Mouse (Mus musculus) left cerebral cortex, postnatal 10 days (tissue): ENCODE data around the gene Slc44a1. TPM values are rescaled to one million over a fixed set of nuclear protein-coding genes. Genes with fewer than 3 reads are reported as not detected.

ENCODE experiments used
- DNase-seq, 2 experiments: peaks; one replicate each; pipeline ENCODE4 v3.0.0; 2021 to 2022; ENCODE audit warnings: low spot score in 2 of 2, mixed read lengths in 1 of 2; ENCODE audit errors: extremely low spot score in 1 of 2
- intact Hi-C: fragments of 180-260 bp; cut with DNase I; formaldehyde crosslinking; loops from one replicate; pipeline ENCODE4 v1.15.1; 2025
- total RNA-seq, 2 experiments: library from RNA; stranded (reverse); gene quantifications; 2 replicates each; pipeline ENCODE4 v1.2.3; 2021

Gene Slc44a1
- total RNA-seq, 2 experiments from 2014 or later, result 51.4 to 57.3 TPM

GRCm38 (mm10) chr4:53458503-53458902, 18.3 kb downstream of the Slc44a1 start:
- no peak for DNase-seq
- intact Hi-C loops, result no loop called here

DNA sequence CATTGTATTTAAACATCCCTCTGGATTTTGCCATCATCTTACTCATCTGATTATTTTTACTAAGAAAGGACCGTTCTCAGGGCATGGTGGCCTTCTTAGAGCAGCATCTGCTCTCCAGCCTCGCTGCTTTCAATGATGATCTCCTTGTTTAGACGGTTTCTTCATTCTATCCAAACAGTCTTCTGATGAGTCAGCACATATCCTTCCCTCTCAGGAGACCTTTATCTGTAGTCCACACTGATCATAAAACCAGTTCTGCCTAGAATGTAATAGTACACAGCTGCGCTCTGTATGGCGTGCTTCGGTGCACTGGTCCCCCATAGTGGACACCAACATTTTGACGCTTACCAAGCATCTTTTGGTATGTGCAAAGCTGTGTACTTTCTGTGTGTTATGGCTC, 19.5 kb downstream of the Slc44a1 start:
- intact Hi-C loops, result no loop called here
- DNase-seq, result no peak

DNA sequence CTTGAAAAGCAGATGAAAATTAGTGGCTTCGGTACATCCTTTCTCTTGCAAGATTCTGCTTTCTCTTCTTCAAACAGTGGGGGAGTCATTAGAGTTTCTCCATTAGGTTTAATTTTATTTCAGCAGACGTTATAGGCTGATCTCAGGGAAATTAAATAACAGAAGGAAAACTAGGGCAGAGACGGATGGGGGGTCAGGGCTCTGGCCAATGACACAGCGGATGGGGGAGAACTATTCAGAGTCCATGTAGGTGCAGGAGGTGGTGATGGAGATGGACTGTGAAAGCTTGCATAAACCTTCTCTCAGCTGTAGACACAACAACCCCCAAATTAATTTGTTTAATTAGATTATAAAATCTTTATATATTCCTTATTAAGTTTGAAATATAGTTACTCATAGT, 20.8 kb downstream of the Slc44a1 start:
- no peak for DNase-seq
- intact Hi-C loops, result no loop called here

DNA sequence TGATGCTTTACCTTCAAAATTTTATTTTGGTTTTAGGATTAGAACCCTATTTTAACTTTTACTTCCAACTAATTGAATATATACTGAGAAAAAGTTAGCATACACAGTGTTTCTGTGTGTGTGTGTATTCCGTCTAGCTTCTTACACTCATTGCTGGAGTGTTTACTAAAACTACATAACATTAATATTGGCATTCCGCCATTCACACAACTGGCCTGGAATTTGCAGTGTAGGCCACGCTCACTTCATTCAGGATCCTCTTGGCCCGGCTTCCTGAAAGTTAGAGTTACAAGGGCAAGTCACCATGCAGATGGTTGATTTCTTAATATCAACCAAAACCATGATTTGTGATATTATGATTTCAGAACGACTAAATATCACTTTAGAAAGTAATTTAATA, 21.9 kb downstream of the Slc44a1 start:
- DNase-seq, result no peak
- intact Hi-C loops, result no loop called here

GRCm38 (mm10) chr4:53462505-53463251, 22.5 kb downstream of the Slc44a1 start:
- DNase-seq, result no peak
- intact Hi-C loops, result no loop called here

DNA sequence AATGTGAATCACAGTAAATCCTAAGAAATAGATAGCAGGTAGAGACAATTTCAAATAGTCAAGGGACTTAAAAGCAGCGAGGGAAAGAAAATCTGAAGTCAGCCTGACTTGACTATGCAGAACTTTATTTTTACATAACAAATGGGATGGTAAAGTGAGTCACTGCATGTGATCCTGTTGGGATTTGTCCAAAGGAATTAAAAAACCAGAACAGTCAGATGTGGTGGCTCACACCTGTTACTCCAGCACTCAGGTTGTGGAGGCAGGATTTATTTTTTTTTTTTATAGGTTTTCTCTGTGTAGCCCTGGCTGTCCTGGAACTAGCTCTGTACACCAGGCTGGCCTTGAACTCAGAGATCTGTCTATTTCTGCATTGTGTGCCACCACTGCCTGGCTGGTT, 25.7 kb downstream of the Slc44a1 start:
- DNase-seq, result no peak
- intact Hi-C loops, result no loop called here

- DNase-seq, result no peak
- intact Hi-C loops, result no loop called here
Observed at GRCm38 (mm10) chr4:53469007-53469406, 28.8 kb downstream of the Slc44a1 start.

- no peak for DNase-seq
Observed at GRCm38 (mm10) chr4:53474109-53474508, 33.9 kb downstream of the Slc44a1 start.

DNA sequence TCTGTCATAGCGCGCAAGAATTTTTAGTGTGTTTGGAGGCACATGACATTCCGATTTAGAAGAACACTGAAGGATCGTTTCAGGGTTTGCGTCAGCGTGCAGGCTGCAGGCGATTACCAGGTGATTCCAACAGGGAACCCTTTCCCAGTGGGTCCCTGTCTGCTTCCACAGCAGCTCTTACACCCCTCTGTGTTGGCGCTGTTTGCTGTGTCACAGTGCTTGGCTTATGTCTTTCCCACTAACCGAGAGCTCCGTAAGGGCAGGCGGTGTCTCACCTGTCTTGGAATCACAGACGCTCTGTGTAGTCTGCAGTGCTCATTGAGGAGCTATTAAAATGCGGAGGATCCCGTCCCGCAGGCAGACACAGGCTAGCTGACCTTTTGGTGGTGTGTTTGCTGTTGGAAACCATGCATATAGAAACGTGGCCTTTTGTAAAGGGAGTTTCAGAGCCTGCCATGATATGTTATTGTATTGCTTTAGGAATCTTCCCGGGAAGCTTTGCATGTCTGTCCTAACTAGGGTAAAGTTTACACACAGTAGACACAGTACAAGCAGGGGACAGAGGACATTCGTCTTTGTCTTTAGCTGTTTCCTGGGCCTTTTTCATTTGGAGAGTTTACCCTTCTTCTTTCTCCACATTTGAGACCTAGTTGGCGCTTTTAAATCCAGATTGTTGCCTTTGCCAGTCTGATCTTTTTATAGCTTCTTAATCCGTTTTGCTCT, 35.2 kb downstream of the Slc44a1 start:
- intact Hi-C loops, result no loop called here
- no peak for DNase-seq

More at GRCm38 (mm10) chr4:53474109-53474508, 33.9 kb downstream of the Slc44a1 start:
- intact Hi-C loops, result no loop called here

GRCm38 (mm10) chr4:53478644-53479043, 38.4 kb downstream of the Slc44a1 start:
- no peak for DNase-seq
- intact Hi-C loops, result no loop called here

GRCm38 (mm10) chr4:53487216-53488188, 47.3 kb downstream of the Slc44a1 start:
- intact Hi-C loops, result no loop called here

GRCm38 (mm10) chr4:53488803-53489202, 48.6 kb downstream of the Slc44a1 start:
- no peak for DNase-seq
- intact Hi-C loops, result no loop called here

More at GRCm38 (mm10) chr4:53487216-53488188, 47.3 kb downstream of the Slc44a1 start:
- no peak for DNase-seq

DNA sequence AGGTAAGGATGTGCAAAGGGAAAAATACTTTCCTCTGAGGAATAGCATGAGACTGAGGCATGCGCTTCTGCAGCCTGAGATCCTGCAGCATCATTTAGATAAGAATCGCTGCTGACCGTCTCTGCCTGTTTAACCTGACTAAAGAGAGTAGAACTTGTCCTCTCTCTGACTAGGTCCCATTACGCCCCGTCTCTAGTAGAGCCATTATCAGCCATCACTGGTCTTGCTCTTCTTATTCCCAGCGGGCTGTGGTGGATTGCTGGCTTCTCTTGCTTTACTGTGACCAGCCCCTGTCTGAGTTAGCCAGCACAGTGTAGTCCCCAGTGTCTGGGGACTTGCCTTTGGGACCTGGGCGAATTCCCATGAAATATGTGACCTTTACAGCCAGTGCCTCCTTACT, 50.2 kb downstream of the Slc44a1 start:
- DNase-seq, result no peak
- intact Hi-C loops, result no loop called here

DNA sequence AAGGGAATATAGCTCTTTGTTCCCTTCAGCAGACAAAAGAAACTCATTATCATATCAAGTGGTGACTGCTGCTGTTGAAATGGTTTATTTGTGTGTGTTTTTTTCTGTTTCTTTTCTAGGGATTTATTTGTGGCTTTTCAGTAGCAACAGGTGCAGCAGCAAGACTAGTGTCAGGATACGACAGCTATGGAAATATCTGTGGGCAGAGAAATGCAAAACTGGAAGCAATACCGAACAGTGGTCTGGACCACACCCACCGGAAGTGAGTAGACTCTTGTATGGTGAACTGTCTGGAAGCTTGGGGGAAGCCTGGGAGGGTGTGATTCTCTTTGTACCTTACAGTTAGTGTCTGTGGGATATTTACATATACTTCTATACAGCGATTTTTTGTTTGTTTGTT, 51.1 kb downstream of the Slc44a1 start:
- DNase-seq, result no peak
- intact Hi-C loops, result no loop called here

GRCm38 (mm10) chr4:53495646-53496045, 55.4 kb downstream of the Slc44a1 start:
- no peak for DNase-seq
- intact Hi-C loops, result no loop called here

- intact Hi-C loops, result no loop called here
- no peak for DNase-seq
Observed at GRCm38 (mm10) chr4:53502764-53503163, 62.6 kb downstream of the Slc44a1 start.

- intact Hi-C loops, result no loop called here
- DNase-seq, result peak; percentile 36 to 52
Observed at GRCm38 (mm10) chr4:53512131-53512916, 72.1 kb downstream of the Slc44a1 start.

GRCm38 (mm10) chr4:53513276-53514081, 73.3 kb downstream of the Slc44a1 start:
- peak in 1 of 2 experiments; percentile 35 for DNase-seq
- intact Hi-C loops, result no loop called here
